Mouse (Mus musculus) olfactory bulb, adult 2 months (tissue): Measurements from ENCODE around the gene Nudt13.

Experiments
- CTCF ChIP-seq: fragments of 200-500 bp; IDR thresholded peaks from 2 replicates; pipeline ENCODE4 v1.5.1; 2012; ENCODE audit warnings: low read depth, mild to moderate bottlenecking, low read length, moderate library complexity; ENCODE audit not compliant: insufficient read depth
- POLR2A ChIP-seq: fragments of 200-500 bp; IDR thresholded peaks from 2 replicates; pipeline ENCODE4 v1.6.1; 2012; ENCODE audit warnings: mild to moderate bottlenecking, low read depth, low read length, moderate library complexity; ENCODE audit not compliant: insufficient read depth

DNA sequence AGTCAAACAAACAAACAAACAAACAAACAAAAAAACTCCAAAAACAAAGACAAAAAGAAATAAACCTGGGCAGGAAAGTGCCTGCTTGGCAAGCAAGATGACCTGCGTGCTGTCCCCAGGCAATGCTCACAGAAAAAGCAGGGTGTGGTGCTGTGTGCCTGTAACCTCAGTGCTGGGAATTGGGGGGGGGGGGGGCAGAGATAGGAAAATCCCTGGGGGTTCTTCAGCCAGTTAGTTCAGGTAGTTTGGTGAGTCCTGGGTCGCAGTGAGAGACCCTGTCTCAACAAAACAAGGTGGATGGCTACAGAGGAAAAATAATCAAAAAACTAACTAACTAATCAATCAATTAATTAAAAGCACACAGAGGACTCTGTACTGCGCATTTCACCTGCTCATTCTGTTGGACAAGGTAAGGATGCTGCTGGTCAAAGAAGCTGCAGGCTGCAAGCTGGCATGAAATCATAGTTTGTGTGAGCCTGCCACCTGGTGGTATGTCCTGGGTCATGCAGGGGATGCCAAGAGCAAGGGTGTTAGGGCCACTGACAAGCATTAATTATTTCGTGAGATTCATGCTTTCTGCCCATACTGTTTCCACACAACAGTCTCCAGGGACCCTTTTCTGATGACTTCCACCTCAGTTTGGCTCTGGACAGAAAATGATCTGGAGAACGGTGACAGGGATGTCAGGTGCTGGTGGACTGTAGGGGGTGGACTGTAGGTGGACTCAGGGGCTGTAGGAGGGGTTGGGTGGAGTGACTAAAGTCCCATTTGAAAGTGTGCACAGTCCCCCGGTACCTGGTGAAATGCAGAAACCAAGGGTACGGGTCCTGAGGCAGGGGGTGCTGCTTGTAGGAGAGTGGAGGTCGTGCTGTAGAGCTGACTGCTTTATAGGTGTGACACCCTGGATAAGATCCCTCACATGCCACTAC is 36.0 kb upstream of the Nudt13 start:
- TF ChIP-seq CTCF (peak; percentile 60; the same call in 1 of the 2 replicates), POLR2A (no peak)
